22 mouse cellular contexts compared by ENCODE assay signal in the genomic region with DNA sequence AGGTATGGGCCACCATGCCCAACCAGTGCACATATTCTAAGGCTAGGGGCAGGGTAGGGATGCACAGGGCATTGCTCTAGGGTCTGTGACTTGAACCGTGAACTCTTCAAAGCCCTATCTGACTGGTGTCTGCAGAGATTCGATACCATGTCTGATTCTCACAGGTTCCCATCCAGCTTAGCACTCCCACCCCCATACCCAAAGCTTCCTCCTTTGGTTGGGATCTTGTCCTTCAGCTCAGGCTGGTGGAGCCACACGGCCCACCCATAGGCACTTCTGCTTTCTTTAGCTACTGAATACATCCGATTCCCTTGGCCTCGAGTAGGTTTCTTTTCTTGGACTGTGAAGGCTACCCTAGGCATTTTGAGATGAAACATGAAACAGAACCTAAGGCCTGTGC. TPM values are rescaled to one million over a fixed set of nuclear protein-coding genes. Genes with fewer than 3 reads are reported as not detected.
A peak's percentile ranks its signal among the peaks of the same experiment; 100 is the strongest.
DNase-seq lines count a peak whose midpoint lies in the region; ATAC-seq and TF ChIP-seq lines count a peak whose summit lies in the region.
"Had no signal": no experiment of that assay in that cellular context is flagged by ENCODE, and none has a peak within 500 bp of the region (broad histone marks: within the 10 kb centered on the region; RNA-seq: fewer than 3 reads in every experiment).

No protein-coding gene starts in this region.

- no peak overlapping the region for H3K9ac ChIP-seq in neural tube, embryonic 15.5 days (replicated peaks)
- H3K9ac ChIP-seq: forebrain, postnatal 0 days; heart, embryonic 13.5 days; hindbrain, embryonic 15.5 days; intestine, embryonic 15.5 days; limb, embryonic 15.5 days had no signal

- 89% methylated on average over 5 of the region's 5 CpGs for WGBS in neural tube, embryonic 15.5 days

- no peaks in the 10 kb centered on the region for H3K36me3 ChIP-seq in G1E (replicated peaks)
- no peaks in the 10 kb centered on the region for H3K36me3 ChIP-seq in neural tube, embryonic 15.5 days
- H3K36me3 ChIP-seq: heart, embryonic 13.5 days; hindbrain, embryonic 15.5 days; intestine, embryonic 15.5 days; limb, embryonic 15.5 days had no signal

- H3K9me3 ChIP-seq in G1E (replicated peaks): no peaks in the 10 kb centered on the region
- no peaks in the 10 kb centered on the region for H3K9me3 ChIP-seq in neural tube, embryonic 15.5 days (replicated peaks)
- H3K9me3 ChIP-seq: heart, embryonic 13.5 days; hindbrain, embryonic 15.5 days; intestine, embryonic 15.5 days; limb, embryonic 15.5 days; megakaryocyte, embryonic 14.5 days had no signal

- H3K4me2 ChIP-seq in neural tube, embryonic 15.5 days: no peak overlapping the region
- H3K4me2 ChIP-seq: heart, embryonic 13.5 days; hindbrain, embryonic 15.5 days; intestine, embryonic 15.5 days; limb, embryonic 15.5 days had no signal

- no peak overlapping the region for H3K4me3 ChIP-seq in G1E (ENCODE audit: low read depth, low read length)
- H3K4me3 ChIP-seq in neural tube, embryonic 15.5 days (replicated peaks): no peak overlapping the region
- H3K4me3 ChIP-seq: heart, embryonic 13.5 days; hindbrain, embryonic 15.5 days; intestine, embryonic 15.5 days; limb, embryonic 15.5 days; megakaryocyte, embryonic 14.5 days had no signal

- H3K27ac ChIP-seq in neural tube, embryonic 15.5 days (replicated peaks): no peak overlapping the region
- H3K27ac ChIP-seq: heart, embryonic 13.5 days; hindbrain, embryonic 15.5 days; intestine, embryonic 15.5 days; limb, embryonic 15.5 days had no signal

- peak; percentile 53 for DNase-seq in layer of hippocampus, adult 9-11 months
- no peak for DNase-seq in layer of hippocampus, adult 11-12 months (ENCODE audit: low spot score)
- DNase-seq in G1E (ENCODE audit: low spot score): peak; percentile 70
- DNase-seq in c-Kit-positive CD71-negative TER-119-negative erythroid progenitor cells, embryonic 14.5 days (ENCODE audit: low read depth): peak; percentile 34
- peak; percentile 38 to 42 for DNase-seq in monocyte, adult 2 months (ENCODE audit: low read depth in 1 of 2, low spot score in 2 of 2)
- DNase-seq in kidney, adult 11 months: no peak
- DNase-seq: adrenal gland, postnatal 14 days; cerebellum, postnatal 10 days; embryo, embryonic 11 days; forebrain, postnatal 0 days; heart, postnatal 36 days; layer of hippocampus, postnatal 36 days; lung, adult 2 months; midbrain, embryonic 14.5 days had no signal

- no peak for TF ChIP-seq CTCF in G1E (IDR thresholded peaks at IDR 0.05; ENCODE audit: low read depth, low read length)

- no peaks in the 10 kb centered on the region; the same call in 1 of the 2 replicates for H3K27me3 ChIP-seq in G1E (ENCODE audit: insufficient read depth, low read length)
- 0 out of 2 replicates have a peak, but pooled peaks cover 3% of the 10 kb centered on the region for H3K27me3 ChIP-seq in neural tube, embryonic 15.5 days (replicated peaks)
- H3K27me3 ChIP-seq: heart, embryonic 13.5 days; hindbrain, embryonic 15.5 days; intestine, embryonic 15.5 days; limb, embryonic 15.5 days; megakaryocyte, embryonic 14.5 days; Patski had no signal

- H3K4me1 ChIP-seq in G1E (ENCODE audit: insufficient read depth, low read depth, low read length): peaks cover 76% of the 10 kb centered on the region
- H3K4me1 ChIP-seq in neural tube, embryonic 15.5 days: peaks cover 4% of the 10 kb centered on the region

- no peak for ATAC-seq in G1E (ENCODE audit: extremely low read depth, insufficient number of reproducible peaks, low FRiP score, poor library complexity, severe bottlenecking)
- ATAC-seq in neural tube, embryonic 15.5 days (ENCODE audit: low FRiP score): no peak
- ATAC-seq: forebrain, postnatal 0 days; intestine, embryonic 15.5 days; Patski had no signal

RNA-seq across cellular contexts. Expression of a gene that starts 5.3 kb away (rescaled TPM):
- 123 and 135 TPM in 2 replicates for total RNA-seq in G1E (2014; fragmentation: Nextera tagmentation)
- 66.4 and 66.6 TPM in 2 replicates for total RNA-seq in G1E (2017)
- 24.0 and 29.6 TPM in 2 replicates for polyA plus RNA-seq in G1E (2012)
- polyA plus RNA-seq in neural tube, embryonic 15.5 days (2015; fragmentation: Nextera tagmentation; extraction: Ambion mirVana): 9.1 and 11.9 TPM in 2 replicates

RNA-seq across cellular contexts. Expression of a gene that starts 24.5 kb away (rescaled TPM):
- total RNA-seq in G1E (2014; fragmentation: Nextera tagmentation) (not detected in 2 replicates), G1E (2017) (0.06 and 0.11 TPM in 2 replicates)
- not detected in 2 replicates for polyA plus RNA-seq in G1E (2012)
- polyA plus RNA-seq in neural tube, embryonic 15.5 days (2015; fragmentation: Nextera tagmentation; extraction: Ambion mirVana): 1.5 and 2.1 TPM in 2 replicates
- total RNA-seq: adrenal gland, postnatal 14 days; heart, postnatal 36 days had no signal
- polyA plus RNA-seq: C2C12; heart, embryonic 13.5 days; lung, adult 2 months had no signal

Comparison
In these comparisons a context has a peak if more than half of its experiments do, and no peak if none do; other contexts are left out.
1. DNase-seq: peak in layer of hippocampus, adult 9-11 months (single experiment), G1E (single experiment), c-Kit-positive CD71-negative TER-119-negative erythroid progenitor cells, embryonic 14.5 days (single experiment) and monocyte, adult 2 months (2 of 2); none in layer of hippocampus, adult 11-12 months (single experiment) and kidney, adult 11 months (single experiment).